ENCODE assay signal across 17 mouse cellular contexts in the genomic region with DNA sequence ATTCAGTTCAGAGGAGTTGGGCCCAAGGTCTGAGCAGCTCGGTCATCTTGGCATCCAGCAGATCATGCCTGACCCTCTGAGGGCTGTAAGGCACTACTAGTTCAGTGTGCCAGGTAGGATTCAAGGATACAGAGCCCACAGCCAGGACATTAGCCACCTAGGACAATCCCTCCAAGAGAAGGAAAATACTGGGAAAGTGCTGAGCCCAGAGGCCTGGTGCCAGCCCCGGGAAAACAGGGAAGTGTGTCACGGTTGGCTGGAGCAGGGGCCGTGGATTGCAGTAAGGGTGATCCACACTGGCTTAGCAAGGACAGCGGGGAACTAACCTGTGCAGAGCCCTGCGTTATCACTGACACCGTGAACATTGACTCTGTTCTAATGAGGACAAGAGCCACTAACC. TPM values are rescaled to one million over a fixed set of nuclear protein-coding genes. Genes with fewer than 3 reads are reported as not detected.
"Had no signal": no experiment of that assay in that cellular context is flagged by ENCODE, and none has a peak within 500 bp of the region (broad histone marks: within the 10 kb centered on the region; RNA-seq: fewer than 3 reads in every experiment).

No protein-coding gene starts in this region.

- ATAC-seq: liver, embryonic 12.5 days; midbrain, embryonic 15.5 days had no signal

- H3K27me3 ChIP-seq: limb, embryonic 13.5 days; liver, embryonic 12.5 days; lung, embryonic 15.5 days; megakaryocyte, embryonic 14.5 days; midbrain, embryonic 15.5 days; neural tube, embryonic 12.5 days had no signal

- H3K9ac ChIP-seq: limb, embryonic 13.5 days; liver, embryonic 12.5 days; lung, embryonic 15.5 days; midbrain, embryonic 15.5 days; neural tube, embryonic 12.5 days had no signal

- H3K4me2 ChIP-seq: limb, embryonic 13.5 days; liver, embryonic 12.5 days; lung, embryonic 15.5 days; midbrain, embryonic 11.5 days; midbrain, embryonic 15.5 days; neural tube, embryonic 12.5 days had no signal

- H3K4me1 ChIP-seq: limb, embryonic 13.5 days; midbrain, embryonic 15.5 days had no signal

- H3K9me3 ChIP-seq: limb, embryonic 13.5 days; liver, embryonic 12.5 days; lung, embryonic 15.5 days; megakaryocyte, embryonic 14.5 days; midbrain, embryonic 15.5 days; neural tube, embryonic 12.5 days had no signal

- H3K27ac ChIP-seq: layer of hippocampus, adult 2 months; limb, embryonic 13.5 days; liver, embryonic 12.5 days; macrophage; midbrain, embryonic 15.5 days; neural tube, embryonic 12.5 days had no signal

- DNase-seq: lung, postnatal 14 days; thymus, adult 18-20 months; thymus, postnatal 14 days had no signal

- H3K4me3 ChIP-seq: layer of hippocampus, adult 2 months; limb, embryonic 13.5 days; liver, embryonic 12.5 days; lung, embryonic 15.5 days; megakaryocyte, embryonic 14.5 days; midbrain, embryonic 15.5 days; neural tube, embryonic 12.5 days had no signal

RNA-seq across cellular contexts. Expression of a gene that starts 39.5 kb away (rescaled TPM):
- total RNA-seq: left cerebral cortex, postnatal 36 days; monocyte, adult 5-6 weeks; neutrophil, adult 5-6 weeks had no signal
- polyA plus RNA-seq: liver, embryonic 16.5 days; lung, embryonic 15.5 days; macrophage; midbrain, embryonic 15.5 days; stomach, embryonic 14.5 days had no signal

RNA-seq across cellular contexts. Expression of a gene that starts 44.7 kb away (rescaled TPM):
- total RNA-seq: monocyte, adult 5-6 weeks; neutrophil, adult 5-6 weeks had no signal
- polyA plus RNA-seq: macrophage; midbrain, embryonic 11.5 days had no signal
